Mouse (Mus musculus) liver, embryonic 14 days (tissue): Measurements from ENCODE around the gene Cbx3. TPM values are rescaled to one million over a fixed set of nuclear protein-coding genes. Genes with fewer than 3 reads are reported as not detected.

Experiments used
- polyA plus RNA-seq: library from polyadenylated mRNA; depleted of rRNA; stranded (reverse); fragments of >200 nt; gene quantifications from 2 replicates; pipeline ENCODE4 v1.2.3, GENCODE M21; 2012; rRNA removed

The Cbx3 gene
- 60.8 and 64.7 TPM in 2 replicates for polyA plus RNA-seq

GRCm38 (mm10) chr6:51470311-51471178, at the start of gene Cbx3:
Gene Cbx3 (plus strand): TSS chr6:51470360.

GRCm38 (mm10) chr6:51432535-51433397, 37.4 kb upstream of the Cbx3 start, which contains the start of gene Nfe2l3:
Gene Nfe2l3 (plus strand): TSS chr6:51432670.

DNA sequence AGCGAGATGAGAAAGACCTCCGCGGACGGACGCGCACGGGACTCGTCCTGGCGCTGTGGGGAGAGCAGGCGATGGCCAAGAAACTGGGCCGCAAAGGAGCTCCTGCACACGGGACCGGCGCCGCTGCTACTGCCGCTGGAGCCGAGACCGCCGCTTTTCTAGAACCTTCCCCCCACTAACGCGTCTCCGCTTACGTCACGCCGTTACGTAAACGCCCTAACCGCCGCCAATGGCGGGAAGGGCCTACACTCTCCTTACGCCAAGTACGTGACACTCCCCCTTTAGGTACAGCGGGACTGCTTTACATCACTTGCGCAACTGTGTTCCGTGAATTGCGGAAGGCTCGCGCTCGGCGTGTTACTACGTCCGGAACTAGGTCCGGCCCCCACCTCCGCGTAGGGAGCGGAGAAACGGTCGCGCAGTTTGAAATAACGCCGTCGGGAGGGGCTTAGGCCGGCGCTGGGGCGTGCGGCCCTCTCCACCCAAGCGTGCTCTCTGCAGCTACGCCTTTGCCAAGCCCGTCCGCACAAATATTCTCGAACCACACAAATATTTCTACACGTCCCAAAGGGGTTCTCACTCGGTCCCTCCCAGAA, 347 bp upstream of the Cbx3 start, which contains the start of gene Hnrnpa2b1:
Gene Hnrnpa2b1, minus strand, starts transcription at position 180 of the 596 bp plus-strand sequence.

GRCm38 (mm10) chr6:51523807-51524320, 53.7 kb downstream of the Cbx3 start, which contains the start of gene Snx10:
Gene Snx10 (plus strand): TSS chr6:51523901.

Other genes with a start within 250 kb of the Cbx3 start
- gene Nfe2l3, start 37.7 kb upstream of the Cbx3 start, polyA plus RNA-seq, result 0.08 and 0.10 TPM in 2 replicates
- 785 and 848 TPM in 2 replicates for gene Hnrnpa2b1, start 466 bp upstream of the Cbx3 start, polyA plus RNA-seq
- gene Snx10, start 53.5 kb downstream of the Cbx3 start, polyA plus RNA-seq, result 2.0 and 2.5 TPM in 2 replicates